Mouse (Mus musculus): ENCODE results near the gene Trip4.

DNA sequence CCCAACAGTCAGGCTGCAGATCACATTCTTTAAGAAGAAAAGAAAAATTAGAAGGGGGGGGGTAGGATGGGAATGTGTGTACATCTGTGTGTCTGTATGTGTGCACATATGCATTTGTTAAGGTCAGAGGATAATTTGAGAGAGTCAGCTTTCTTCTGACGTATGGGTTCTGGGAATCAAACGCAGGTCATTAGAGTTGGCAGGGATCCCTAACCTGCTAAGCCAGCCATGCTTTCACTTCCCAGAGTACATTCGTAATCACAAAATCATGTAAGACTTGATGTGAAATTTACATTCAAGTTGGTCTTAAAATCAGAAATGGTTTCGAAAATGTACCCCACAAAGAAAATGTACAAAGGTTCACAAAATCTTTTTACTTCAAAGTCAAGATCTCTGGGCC, 120.0 kb downstream of the Trip4 start:
- TF ChIP-seq POLR2A (IDR thresholded peaks at IDR 0.05; ENCODE audit: insufficient read depth, low read length) (no peak), EP300 (IDR thresholded peaks at IDR 0.05; ENCODE audit: insufficient read depth, low read depth, low read length) (no peak)

Measured in ES-Bruce4 (cell line).